Mouse (Mus musculus): ENCODE data around the gene Spef1. TPM values are rescaled to one million over a fixed set of nuclear protein-coding genes. Genes with fewer than 3 reads are reported as not detected.
A peak's percentile ranks its signal among the peaks of the same experiment; 100 is the strongest.

Spef1 gene
- polyA plus RNA-seq, 1 experiment from 2014 or later = 0.59 TPM

- Histone ChIP-seq H3K36me3 (replicated peaks; ENCODE audit: insufficient read depth, low read length) (peaks cover 10% of the 10 kb centered on the region), H3K4me2 (ENCODE audit: low read depth, low read length) (peak overlapping the region; percentile 70), H3K9ac (replicated peaks) (peak overlapping the region; percentile 74; the same call in 1 of the 2 replicates), H3K27ac (ENCODE audit: low read depth) (peak overlapping the region; percentile 91), H3K4me3 (ENCODE audit: low read depth, low read length) (peak overlapping the region; percentile 69; the same call in 1 of the 2 replicates), H3K27me3 (ENCODE audit: insufficient read depth, low read length) (no peaks in the 10 kb centered on the region), H3K4me1 (ENCODE audit: insufficient read depth) (peaks cover 75% of the 10 kb centered on the region), H3K9me3 (ENCODE audit: low read length) (no peaks in the 10 kb centered on the region)
- TF ChIP-seq CTCF (IDR thresholded peaks at IDR 0.05; ENCODE audit: low read depth) = no peak
- peak; percentile 96 for TF ChIP-seq EP300 (IDR thresholded peaks at IDR 0.05; ENCODE audit: low read depth)
- WGBS (ENCODE audit: insufficient replicate concordance) = 44% methylated on average over 4 of the region's 4 CpGs
- ATAC-seq = peak; percentile 31
- DNase-seq = peak; percentile 69
Observed at GRCm38 (mm10) chr2:131209125-131209795, 22.2 kb upstream of the Spef1 start.

- Histone ChIP-seq H3K9me3 (ENCODE audit: low read length) (no peaks in the 10 kb centered on the region), H3K27me3 (ENCODE audit: insufficient read depth, low read length) (no peaks in the 10 kb centered on the region), H3K9ac (replicated peaks) (no peak overlapping the region), H3K4me1 (ENCODE audit: insufficient read depth) (peaks cover 74% of the 10 kb centered on the region), H3K27ac (ENCODE audit: low read depth) (0 out of 2 replicates have a peak overlapping the region, but pooled peaks have one; percentile 91), H3K4me2 (ENCODE audit: low read depth, low read length) (no peak overlapping the region), H3K36me3 (replicated peaks; ENCODE audit: insufficient read depth, low read length) (peaks cover 10% of the 10 kb centered on the region), H3K4me3 (ENCODE audit: low read depth, low read length) (no peak overlapping the region)
- DNase-seq = no peak
- TF ChIP-seq EP300 (IDR thresholded peaks at IDR 0.05; ENCODE audit: low read depth) = no peak
- TF ChIP-seq CTCF (IDR thresholded peaks at IDR 0.05; ENCODE audit: low read depth) = no peak
- 88% methylated on average over 2 of the region's 2 CpGs for WGBS (ENCODE audit: insufficient replicate concordance)
- no peak for ATAC-seq
Observed at GRCm38 (mm10) chr2:131208356-131208755, 21.3 kb upstream of the Spef1 start.

GRCm38 (mm10) chr2:131206778-131207177 lies 19.7 kb upstream of the Spef1 start, which contains the start of gene Ap5s1:
Gene Ap5s1, plus strand, starts transcription at chr2:131207078.
- Histone ChIP-seq H3K27me3 (ENCODE audit: insufficient read depth, low read length) (no peaks in the 10 kb centered on the region), H3K9ac (replicated peaks) (0 out of 2 replicates have a peak within 1 kb of the TSS, but pooled peaks have one; percentile 1), H3K4me3 (ENCODE audit: low read depth, low read length) (no peak within 1 kb of the TSS), H3K9me3 (ENCODE audit: low read length) (no peaks in the 10 kb centered on the region), H3K4me2 (ENCODE audit: low read depth, low read length) (peak within 1 kb of the TSS; percentile 1; the same call in 1 of the 2 replicates), H3K4me1 (ENCODE audit: insufficient read depth) (peaks cover 62% of the 10 kb centered on the region), H3K36me3 (replicated peaks; ENCODE audit: insufficient read depth, low read length) (peaks cover under 1% of the 10 kb centered on the region; the same call in 1 of the 2 replicates), H3K27ac (ENCODE audit: low read depth) (peak within 1 kb of the TSS; percentile 77)
- DNase-seq (peak; percentile 13), ATAC-seq (no peak)
- 74% methylated on average over 4 of the region's 4 CpGs for WGBS (ENCODE audit: insufficient replicate concordance)
- TF ChIP-seq CTCF (IDR thresholded peaks at IDR 0.05; ENCODE audit: low read depth) (no peak), EP300 (IDR thresholded peaks at IDR 0.05; ENCODE audit: low read depth) (no peak)

GRCm38 (mm10) chr2:131205521-131206182 lies 18.6 kb upstream of the Spef1 start:
- Histone ChIP-seq H3K27me3 (ENCODE audit: insufficient read depth, low read length) (no peaks in the 10 kb centered on the region), H3K36me3 (replicated peaks; ENCODE audit: insufficient read depth, low read length) (peaks cover 9% of the 10 kb centered on the region; the same call in 1 of the 2 replicates), H3K4me1 (ENCODE audit: insufficient read depth) (peaks cover 56% of the 10 kb centered on the region), H3K9ac (replicated peaks) (0 out of 2 replicates have a peak overlapping the region, but pooled peaks have one; percentile 1), H3K4me3 (ENCODE audit: low read depth, low read length) (no peak overlapping the region), H3K27ac (ENCODE audit: low read depth) (peak overlapping the region; percentile 77), H3K4me2 (ENCODE audit: low read depth, low read length) (peak overlapping the region; percentile 1; the same call in 1 of the 2 replicates), H3K9me3 (ENCODE audit: low read length) (no peaks in the 10 kb centered on the region)
- TF ChIP-seq CTCF (IDR thresholded peaks at IDR 0.05; ENCODE audit: low read depth) = no peak
- TF ChIP-seq EP300 (IDR thresholded peaks at IDR 0.05; ENCODE audit: low read depth) = peak; percentile 100
- 57% methylated on average over 8 of the region's 8 CpGs for WGBS (ENCODE audit: insufficient replicate concordance)
- ATAC-seq = peak; percentile 40
- DNase-seq = peak; percentile 68

- no peaks in the 10 kb centered on the region for H3K27me3 ChIP-seq (ENCODE audit: insufficient read depth, low read length)
- H3K9me3 ChIP-seq (ENCODE audit: low read length) = no peaks in the 10 kb centered on the region
- H3K27ac ChIP-seq (ENCODE audit: low read depth) = peak overlapping the region; percentile 77; the same call in 1 of the 2 replicates
- TF ChIP-seq EP300 (IDR thresholded peaks at IDR 0.05; ENCODE audit: low read depth) (peak; percentile 39; the same call in 1 of the 2 replicates), CTCF (IDR thresholded peaks at IDR 0.05; ENCODE audit: low read depth) (no peak)
- peak; percentile 74 for DNase-seq
- no peak overlapping the region for H3K4me3 ChIP-seq (ENCODE audit: low read depth, low read length)
- peak; percentile 51 for ATAC-seq
- H3K4me2 ChIP-seq (ENCODE audit: low read depth, low read length) = peak overlapping the region; percentile 1
- peaks cover 53% of the 10 kb centered on the region for H3K4me1 ChIP-seq (ENCODE audit: insufficient read depth)
- no peak overlapping the region for H3K9ac ChIP-seq (replicated peaks)
- WGBS (ENCODE audit: insufficient replicate concordance) = 32% methylated on average over 7 of the region's 7 CpGs
- peaks cover 11% of the 10 kb centered on the region for H3K36me3 ChIP-seq (replicated peaks; ENCODE audit: insufficient read depth, low read length)
Observed at GRCm38 (mm10) chr2:131204410-131204981, 17.4 kb upstream of the Spef1 start.

Data from liver, postnatal 0 days (tissue).